10 mouse cellular contexts compared by ENCODE assay signal in genomic region chr7:112595226-112595850, GRCm38 (mm10).
A peak's percentile ranks its signal among the peaks of the same experiment; 100 is the strongest.
DNase-seq lines count a peak whose midpoint lies in the region; ATAC-seq and TF ChIP-seq lines count a peak whose summit lies in the region.
"Had no signal": no experiment of that assay in that cellular context is flagged by ENCODE, and none has a peak within 500 bp of the region (broad histone marks: within the 10 kb centered on the region; RNA-seq: fewer than 3 reads in every experiment).

No protein-coding gene starts in this region.

- DNase-seq in heart, postnatal 25 days (ENCODE audit: low spot score): no peak
- DNase-seq in ES-E14 (ENCODE audit: low read depth, low spot score) (no peak), MN1 (ENCODE audit: low spot score) (no peak)
- peak; percentile 54 for DNase-seq in gastrocnemius, postnatal 25 days
- DNase-seq in limb, embryonic 14.5 days (ENCODE audit: low spot score): peak; percentile 28
- DNase-seq in adrenal gland, adult 8-10 months: no peak
- no peak for DNase-seq in adrenal gland, postnatal 36 days
- DNase-seq: cerebellum, postnatal 10 days had no signal

- no peak overlapping the region for H3K4me2 ChIP-seq in heart, embryonic 11.5 days
- no peak overlapping the region for H3K4me2 ChIP-seq in limb, embryonic 14.5 days (replicated peaks; ENCODE audit: low read depth, low read length, severe bottlenecking)

- no peak overlapping the region for H3K9ac ChIP-seq in heart, embryonic 11.5 days (ENCODE audit: low read depth, low read length)
- no peak overlapping the region for H3K9ac ChIP-seq in ES-E14 (ENCODE audit: insufficient read depth, low read depth, low read length, poor library complexity, severe bottlenecking)
- H3K9ac ChIP-seq in limb, embryonic 14.5 days (ENCODE audit: low read depth, low read length, severe bottlenecking): no peak overlapping the region

- 52% methylated on average over 6 of the region's 6 CpGs for WGBS in heart, embryonic 11.5 days (ENCODE audit: insufficient replicate concordance)
- 30% methylated on average over 6 of the region's 6 CpGs for WGBS in limb, embryonic 14.5 days

- no peak overlapping the region for H3K27ac ChIP-seq in heart, embryonic 11.5 days (ENCODE audit: low read depth, low read length)
- no peak overlapping the region for H3K27ac ChIP-seq in ES-E14 (ENCODE audit: insufficient read depth, low read depth, low read length, poor library complexity, severe bottlenecking)
- H3K27ac ChIP-seq in limb, embryonic 14.5 days (replicated peaks; ENCODE audit: low read depth, low read length): no peak overlapping the region

- H3K36me3 ChIP-seq in heart, embryonic 11.5 days (ENCODE audit: control insufficient read depth, insufficient read depth, low read length): no peaks in the 10 kb centered on the region
- no peaks in the 10 kb centered on the region for H3K36me3 ChIP-seq in ES-E14 (ENCODE audit: control insufficient read depth, insufficient read depth, low read length, poor library complexity, severe bottlenecking)
- H3K36me3 ChIP-seq in limb, embryonic 14.5 days (ENCODE audit: control insufficient read depth, insufficient read depth, low read length): no peaks in the 10 kb centered on the region

- no peak overlapping the region for H3K4me3 ChIP-seq in heart, embryonic 11.5 days (ENCODE audit: low read depth, low read length)
- no peak overlapping the region for H3K4me3 ChIP-seq in ES-E14 (ENCODE audit: insufficient read depth in 1 of 2, low read depth in 1 of 2, low read length in 2 of 2, poor library complexity in 1 of 2, severe bottlenecking in 1 of 2)
- no peak overlapping the region for H3K4me3 ChIP-seq in limb, embryonic 14.5 days (replicated peaks; ENCODE audit: low read length)

- intact Hi-C loops in heart, postnatal 25 days (cut with DNase I): no loop called here

- H3K9me3 ChIP-seq in heart, embryonic 11.5 days (replicated peaks; ENCODE audit: control insufficient read depth, low read length): no peaks in the 10 kb centered on the region
- no peaks in the 10 kb centered on the region for H3K9me3 ChIP-seq in ES-E14 (ENCODE audit: control insufficient read depth, insufficient read depth, low read depth, low read length)
- H3K9me3 ChIP-seq in limb, embryonic 14.5 days (ENCODE audit: control insufficient read depth, low read length): no peaks in the 10 kb centered on the region

- peaks cover 13% of the 10 kb centered on the region for H3K4me1 ChIP-seq in heart, embryonic 11.5 days (ENCODE audit: control insufficient read depth, insufficient read depth, low read length)
- H3K4me1 ChIP-seq in ES-E14 (ENCODE audit: control insufficient read depth in 2 of 2, insufficient read depth in 2 of 2, low read length in 2 of 2, poor library complexity in 1 of 2): no peaks in the 10 kb centered on the region
- peaks cover 2% of the 10 kb centered on the region; the same call in 1 of the 2 replicates for H3K4me1 ChIP-seq in limb, embryonic 14.5 days (ENCODE audit: control insufficient read depth, insufficient read depth, low read length)

- TF ChIP-seq POLR2A in limb, embryonic 14.5 days (IDR thresholded peaks at IDR 0.05; ENCODE audit: borderline replicate concordance, extremely low read depth, insufficient read depth, insufficient read length): no peak

- peak; percentile 63 for ATAC-seq in heart, embryonic 11.5 days (replicated peaks; ENCODE audit: insufficient number of reproducible peaks, low FRiP score, low TSS enrichment)
- ATAC-seq in limb, embryonic 14.5 days (ENCODE audit: low FRiP score, low read depth): no peak

- H3K27me3 ChIP-seq in heart, embryonic 11.5 days (ENCODE audit: control insufficient read depth, insufficient read depth, low read length): no peaks in the 10 kb centered on the region
- H3K27me3 ChIP-seq in limb, embryonic 14.5 days (ENCODE audit: control insufficient read depth, insufficient read depth, low read length): no peaks in the 10 kb centered on the region
- H3K27me3 ChIP-seq: CH12.LX had no signal

- in situ Hi-C loops in ES-E14 (cut with MboI; ENCODE audit: low sequenced_read_pairs in 2 of 2, unreplicated experiment in 2 of 2): no loop called here

TF ChIP-seq in ES-E14, 5 proteins besides CTCF, POLR2A, EP300 and RAD21:
- TF ChIP-seq MAFK (IDR thresholded peaks at IDR 0.05; ENCODE audit: insufficient read depth, low read depth, low read length) (0 out of 2 replicates have a peak, but pooled peaks have one; percentile 34), HCFC1 (IDR thresholded peaks at IDR 0.05; ENCODE audit: borderline replicate concordance, insufficient read depth, low read length) (no peak)

Comparison
In these comparisons a context has a peak if more than half of its experiments do, and no peak if none do; other contexts are left out.
1. DNase-seq: peak in gastrocnemius, postnatal 25 days (single experiment) and limb, embryonic 14.5 days (single experiment); none in heart, postnatal 25 days (single experiment), ES-E14 (single experiment), MN1 (single experiment), adrenal gland, adult 8-10 months (single experiment) and adrenal gland, postnatal 36 days (0 of 2).